Mouse (Mus musculus) testis, adult 2 months (tissue): Measurements from ENCODE around the gene Ptprd.

Experiments
- CTCF ChIP-seq: fragments of 200-500 bp; IDR thresholded peaks from 2 replicates; pipeline ENCODE4 v1.5.1; 2012; ENCODE audit warnings: low read depth, mild to moderate bottlenecking, inconsistent platforms, low read length, moderate library complexity; ENCODE audit not compliant: control insufficient read depth, insufficient read depth, insufficient replicate concordance
- POLR2A ChIP-seq: fragments of 200-500 bp; IDR thresholded peaks from 2 replicates; pipeline ENCODE4 v1.6.1; 2012; ENCODE audit warnings: low read depth, mild to moderate bottlenecking, inconsistent platforms, low read length, moderate library complexity; ENCODE audit not compliant: control insufficient read depth

GRCm38 (mm10) chr4:76175086-76175485 is 2036.7 kb downstream of the Ptprd start:
- TF ChIP-seq CTCF (no peak), POLR2A (no peak)
